Mouse (Mus musculus): Measurements from ENCODE around the gene Olfr619. TPM values are rescaled to one million over a fixed set of nuclear protein-coding genes. Genes with fewer than 3 reads are reported as not detected.

The Olfr619 gene
- not detected for total RNA-seq (2021)
- long read RNA-seq, experiment 1, result 0 reads
- long read RNA-seq, experiment 2, result 0 reads

- Histone ChIP-seq H3K27ac (no peak within 1 kb of the TSS), H3K4me3 (no peak within 1 kb of the TSS)
- TF ChIP-seq CTCF (conservative IDR thresholded peaks at IDR 0.05), result no peak
- DNase-seq (ENCODE audit: low spot score in 2 of 2), result no peak
Observed at GRCm38 (mm10) chr7:103600275-103600674, at the start of gene Olfr619. TSS of gene Olfr619 (plus strand) at chr7:103600575.

DNA sequence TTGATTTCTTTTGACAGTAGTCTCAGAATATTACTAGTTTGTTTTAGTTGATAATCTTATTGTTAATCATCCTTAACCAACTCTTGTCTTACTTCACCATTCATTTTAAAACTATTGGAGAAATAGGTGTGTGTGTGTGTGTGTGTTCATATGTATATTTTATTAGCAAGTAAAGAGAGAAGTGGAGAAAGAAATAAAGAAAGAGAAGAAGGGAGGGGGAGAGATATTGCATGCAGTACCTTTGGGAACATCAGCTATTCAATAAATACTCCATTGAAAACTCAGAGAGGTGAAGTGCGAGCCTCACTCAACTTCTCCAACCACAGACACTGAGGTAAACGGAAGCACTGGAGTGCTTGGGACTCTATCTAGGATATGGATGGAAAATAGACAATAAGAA, 44.6 kb upstream of the Olfr619 start, which contains the start of gene Olfr615:
Gene Olfr615 (plus strand): TSS at position 301 of the 400 bp plus-strand sequence.
- Histone ChIP-seq H3K4me3 (no peak within 1 kb of the TSS), H3K27ac (no peak within 1 kb of the TSS)
- TF ChIP-seq CTCF (conservative IDR thresholded peaks at IDR 0.05), result no peak
- no peak for DNase-seq (ENCODE audit: low spot score in 2 of 2)

GRCm38 (mm10) chr7:103569043-103569442, 31.3 kb upstream of the Olfr619 start, which contains the start of gene Olfr616:
TSS of gene Olfr616 (minus strand) at chr7:103569143.
- no peak for DNase-seq (ENCODE audit: low spot score in 2 of 2)

GRCm38 (mm10) chr7:103572761-103573160, 27.6 kb upstream of the Olfr619 start, which contains the start of gene Olfr617:
TSS of gene Olfr617 (plus strand) at chr7:103573061.
- Histone ChIP-seq H3K27ac (no peak within 1 kb of the TSS), H3K4me3 (no peak within 1 kb of the TSS)
- DNase-seq (ENCODE audit: low spot score in 2 of 2), result no peak
- TF ChIP-seq CTCF (conservative IDR thresholded peaks at IDR 0.05), result no peak

More at GRCm38 (mm10) chr7:103569043-103569442, 31.3 kb upstream of the Olfr619 start, which contains the start of gene Olfr616:
- no peak for TF ChIP-seq CTCF (conservative IDR thresholded peaks at IDR 0.05)
- H3K4me3 ChIP-seq, result no peak within 1 kb of the TSS
- H3K27ac ChIP-seq, result no peak within 1 kb of the TSS

DNA sequence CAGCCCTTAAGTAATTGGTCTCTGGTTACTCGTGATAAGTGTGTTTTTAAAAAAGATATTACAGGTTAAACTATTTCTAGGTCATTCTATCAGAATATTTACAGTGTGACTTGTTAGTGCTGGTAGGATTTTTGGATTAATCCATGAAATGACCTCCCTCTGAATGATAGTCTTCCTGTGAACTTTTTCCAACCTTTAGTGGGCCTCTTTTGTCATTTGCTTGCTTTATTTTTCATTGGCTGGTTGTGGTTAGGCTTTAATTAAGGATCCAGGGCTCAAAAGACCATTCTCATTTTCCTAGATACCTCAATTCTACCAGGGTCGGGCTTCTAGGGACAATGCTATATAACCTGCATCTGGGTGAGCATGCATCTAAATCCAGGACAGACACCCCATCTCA, 10.6 kb upstream of the Olfr619 start, which contains the start of gene Olfr618:
Gene Olfr618 (plus strand): TSS at position 301 of the 400 bp plus-strand sequence.
- Histone ChIP-seq H3K4me3 (no peak within 1 kb of the TSS), H3K27ac (no peak within 1 kb of the TSS)
- no peak for DNase-seq (ENCODE audit: low spot score in 2 of 2)
- TF ChIP-seq CTCF (conservative IDR thresholded peaks at IDR 0.05), result no peak

GRCm38 (mm10) chr7:103607425-103607824, 7.0 kb downstream of the Olfr619 start:
- H3K27ac ChIP-seq, result no peak overlapping the region
- no peak overlapping the region for H3K4me3 ChIP-seq
- DNase-seq (ENCODE audit: low spot score in 2 of 2), result no peak
- no peak for TF ChIP-seq CTCF (conservative IDR thresholded peaks at IDR 0.05)

DNA sequence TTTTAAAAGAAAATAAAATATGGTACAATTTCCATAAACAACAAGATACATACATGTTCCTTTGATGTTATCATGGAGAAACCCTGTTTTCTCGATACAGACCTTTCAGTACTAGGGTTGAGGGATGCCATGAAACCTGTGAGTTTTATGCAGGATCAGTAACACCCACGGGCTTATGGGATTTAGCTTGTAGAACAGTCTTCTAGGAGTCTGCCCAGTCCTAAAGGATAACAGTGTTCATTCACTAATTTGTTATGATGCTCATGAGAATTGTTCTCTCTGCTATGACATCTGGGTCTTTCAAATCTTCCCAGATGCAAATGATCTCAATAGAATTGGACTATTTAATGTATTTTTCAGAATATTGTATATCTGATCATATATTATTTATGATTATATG, 12.1 kb downstream of the Olfr619 start, which contains the start of gene Olfr620:
Gene Olfr620 (minus strand): TSS at position 101 of the 400 bp plus-strand sequence.
- Histone ChIP-seq H3K27ac (no peak within 1 kb of the TSS), H3K4me3 (no peak within 1 kb of the TSS)
- TF ChIP-seq CTCF (conservative IDR thresholded peaks at IDR 0.05), result no peak
- no peak for DNase-seq (ENCODE audit: low spot score in 2 of 2)

- H3K27ac ChIP-seq, result no peak overlapping the region
- H3K4me3 ChIP-seq, result no peak overlapping the region
- no peak for TF ChIP-seq CTCF (conservative IDR thresholded peaks at IDR 0.05)
- no peak for DNase-seq (ENCODE audit: low spot score in 2 of 2)
Observed at GRCm38 (mm10) chr7:103636795-103637194, 36.4 kb downstream of the Olfr619 start.

- no peak for TF ChIP-seq CTCF (conservative IDR thresholded peaks at IDR 0.05)
- Histone ChIP-seq H3K27ac (no peak within 1 kb of the TSS), H3K4me3 (no peak within 1 kb of the TSS)
- no peak for DNase-seq (ENCODE audit: low spot score in 2 of 2)
Observed at GRCm38 (mm10) chr7:103642602-103643001, 42.2 kb downstream of the Olfr619 start, which contains the start of gene Olfr622. TSS of gene Olfr622 (minus strand) at chr7:103642702.

GRCm38 (mm10) chr7:103644070-103644469, 43.7 kb downstream of the Olfr619 start:
- DNase-seq (ENCODE audit: low spot score in 2 of 2), result no peak
- no peak for TF ChIP-seq CTCF (conservative IDR thresholded peaks at IDR 0.05)
- H3K27ac ChIP-seq, result no peak overlapping the region

More at GRCm38 (mm10) chr7:103644070-103644469, 43.7 kb downstream of the Olfr619 start:
- no peak overlapping the region for H3K4me3 ChIP-seq

Small RNAs within 50 kb of the gene (microRNA-seq; reads per million reads assigned to microRNA genes)
- 0 reads per million in 2 experiments for gene Gm26506

Other genes with a start within 250 kb of the Olfr619 start
- not detected for gene Olfr601, start 237.9 kb upstream of the Olfr619 start, total RNA-seq (2021)
- not detected for gene Olfr603, start 214.4 kb upstream of the Olfr619 start, total RNA-seq (2021)
- gene Usp17lc, start 185.5 kb upstream of the Olfr619 start, total RNA-seq (2021), result not detected
- gene Olfr605, start 155.1 kb upstream of the Olfr619 start, total RNA-seq (2021), result not detected
- not detected for gene Olfr606, start 151.5 kb upstream of the Olfr619 start, total RNA-seq (2021)
- gene Olfr607, start 136.4 kb upstream of the Olfr619 start, total RNA-seq (2021), result not detected
- gene Olfr608, start 130.7 kb upstream of the Olfr619 start, total RNA-seq (2021), result not detected
- not detected for gene Olfr609, start 102.5 kb upstream of the Olfr619 start, total RNA-seq (2021)
- not detected for gene Olfr610, start 88.5 kb upstream of the Olfr619 start, total RNA-seq (2021)
- not detected for gene Olfr611, start 79.7 kb upstream of the Olfr619 start, total RNA-seq (2021)
- gene Olfr612, start 57.9 kb upstream of the Olfr619 start, total RNA-seq (2021), result not detected
- gene Olfr613, start 52.5 kb upstream of the Olfr619 start, total RNA-seq (2021), result not detected
- gene Olfr615, start 44.5 kb upstream of the Olfr619 start, total RNA-seq (2021), result not detected
- not detected for gene Olfr616, start 31.4 kb upstream of the Olfr619 start, total RNA-seq (2021)
- not detected for gene Olfr617, start 27.5 kb upstream of the Olfr619 start, total RNA-seq (2021)
- gene Olfr618, start 10.5 kb upstream of the Olfr619 start, total RNA-seq (2021), result not detected
- gene Olfr620, start 12.0 kb downstream of the Olfr619 start, total RNA-seq (2021), result not detected
- gene Olfr622, start 42.1 kb downstream of the Olfr619 start, total RNA-seq (2021), result not detected
- not detected for gene Olfr623, start 63.1 kb downstream of the Olfr619 start, total RNA-seq (2021)
- gene Olfr624, start 70.6 kb downstream of the Olfr619 start, total RNA-seq (2021), result under 1 TPM in 1 of 2 experiments, not detected in 1; 0.08 TPM
- not detected for gene Olfr625-ps1, start 82.1 kb downstream of the Olfr619 start, total RNA-seq (2021)
- gene Olfr243, start 114.1 kb downstream of the Olfr619 start, total RNA-seq (2021), result not detected
- not detected for gene Olfr628, start 129.8 kb downstream of the Olfr619 start, total RNA-seq (2021)
- gene Olfr629, start 144.4 kb downstream of the Olfr619 start, total RNA-seq (2021), result not detected
- not detected for gene Olfr630, start 156.8 kb downstream of the Olfr619 start, total RNA-seq (2021)
- gene Olfr69, start 171.0 kb downstream of the Olfr619 start, total RNA-seq (2021), result not detected
- gene Olfr68, start 179.1 kb downstream of the Olfr619 start, total RNA-seq (2021), result not detected
- gene Olfr67, start 191.2 kb downstream of the Olfr619 start, total RNA-seq (2021), result not detected
- 10 to 100 TPM; 30.9 to 57.0 TPM for gene Hbb-bt, start 213.4 kb downstream of the Olfr619 start, total RNA-seq (2021)
- gene Hbb-bs, start 227.5 kb downstream of the Olfr619 start, total RNA-seq (2021), result 100 to 1,000 TPM; 322 to 529 TPM
- not detected for gene Hbb-bh2, start 239.9 kb downstream of the Olfr619 start, total RNA-seq (2021)
- not detected for gene Hbb-bh1, start 242.6 kb downstream of the Olfr619 start, total RNA-seq (2021)

Measured in layer of hippocampus, adult 2 months (tissue).